Mouse (Mus musculus): Measurements from ENCODE around the gene 4931406C07Rik.
"Not testable (repeated sequence)": the region's sequence is repeated elsewhere in the genome, so short reads cannot be mapped to it uniquely, and the experiment has no call there.

The 4931406C07Rik gene

GRCm38 (mm10) chr9:15306398-15307119 is at the start of gene 4931406C07Rik:
Gene 4931406C07Rik (minus strand): TSS chr9:15306448.
- no peak for DNase-seq (ENCODE audit: extremely low spot score, low read depth, low spot score)

DNA sequence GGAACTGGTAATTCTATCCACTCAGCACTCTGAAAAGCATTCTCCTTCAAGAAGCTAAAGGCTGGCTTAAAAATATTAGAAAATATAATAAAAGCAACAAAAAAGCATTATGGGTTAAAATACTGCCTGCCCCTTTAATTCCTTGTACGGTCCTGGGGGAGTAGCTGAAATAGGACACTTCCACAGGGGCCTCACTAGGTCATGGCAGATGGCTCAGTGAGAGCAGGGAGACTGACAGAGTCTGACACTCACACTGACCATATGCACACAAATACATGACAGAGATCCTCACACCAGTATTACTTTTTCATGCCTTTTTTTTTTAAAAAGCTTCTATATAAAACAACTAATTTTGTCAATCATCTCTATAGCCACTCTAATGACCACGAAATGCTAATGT is 43.7 kb upstream of the 4931406C07Rik start:
- DNase-seq (ENCODE audit: extremely low spot score, low read depth, low spot score): no peak

DNA sequence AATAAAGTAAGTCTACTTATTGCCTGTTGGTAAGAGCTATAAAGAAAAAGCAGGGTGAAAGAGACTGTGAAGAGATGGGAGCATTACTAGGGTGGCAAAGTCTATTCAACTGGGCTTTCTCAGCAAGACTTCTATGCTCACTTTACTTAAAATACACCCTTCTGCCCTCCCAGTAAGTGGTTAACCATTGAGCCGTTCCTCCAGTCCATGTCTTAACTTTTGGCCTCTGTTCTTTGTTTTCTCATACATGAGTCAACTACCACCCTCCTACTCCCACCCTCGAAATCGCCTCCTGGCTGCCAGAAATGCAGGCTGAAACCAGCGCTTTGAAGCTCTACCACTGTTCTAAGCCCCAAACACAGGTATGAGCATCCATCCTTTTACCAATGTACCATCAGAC is 31.5 kb upstream of the 4931406C07Rik start:
- DNase-seq (ENCODE audit: extremely low spot score, low read depth, low spot score): no peak

- DNase-seq (ENCODE audit: extremely low spot score, low read depth, low spot score): no peak
Observed at GRCm38 (mm10) chr9:15318170-15318742, 12.0 kb upstream of the 4931406C07Rik start.

GRCm38 (mm10) chr9:15317223-15318169 is 11.2 kb upstream of the 4931406C07Rik start:
- no peak for DNase-seq (ENCODE audit: extremely low spot score, low read depth, low spot score)

- DNase-seq (ENCODE audit: extremely low spot score, low read depth, low spot score): not testable (repeated sequence)
Observed at GRCm38 (mm10) chr9:15316296-15316695, 10.0 kb upstream of the 4931406C07Rik start.

GRCm38 (mm10) chr9:15314619-15315018 is 8.4 kb upstream of the 4931406C07Rik start:
- no peak for DNase-seq (ENCODE audit: extremely low spot score, low read depth, low spot score)

GRCm38 (mm10) chr9:15313633-15314032 is 7.4 kb upstream of the 4931406C07Rik start:
- no peak for DNase-seq (ENCODE audit: extremely low spot score, low read depth, low spot score)

- no peak for DNase-seq (ENCODE audit: extremely low spot score, low read depth, low spot score)
Observed at GRCm38 (mm10) chr9:15312054-15312735, 5.9 kb upstream of the 4931406C07Rik start.

DNA sequence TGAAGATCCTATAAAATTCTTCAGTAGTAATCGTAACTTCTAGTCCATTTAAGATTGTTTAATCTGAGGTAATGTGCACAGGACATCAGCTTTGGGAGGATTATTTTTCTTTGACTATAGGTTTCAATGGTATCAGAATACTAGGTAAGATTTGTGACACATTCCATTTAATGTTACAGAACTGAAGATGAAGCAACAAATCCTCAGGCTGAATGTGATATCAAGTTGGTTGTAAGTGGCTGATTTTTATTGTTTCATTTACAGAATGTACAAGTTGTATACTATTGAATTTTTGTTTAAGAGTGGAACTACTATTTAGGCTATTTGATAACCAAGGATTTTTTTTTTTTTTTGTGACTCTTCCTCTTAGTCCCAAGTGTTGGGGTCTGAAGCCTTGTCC is 3.9 kb upstream of the 4931406C07Rik start:
- DNase-seq (ENCODE audit: extremely low spot score, low read depth, low spot score): no peak

GRCm38 (mm10) chr9:15309425-15309824 is 3.2 kb upstream of the 4931406C07Rik start:
- DNase-seq (ENCODE audit: extremely low spot score, low read depth, low spot score): no peak

DNA sequence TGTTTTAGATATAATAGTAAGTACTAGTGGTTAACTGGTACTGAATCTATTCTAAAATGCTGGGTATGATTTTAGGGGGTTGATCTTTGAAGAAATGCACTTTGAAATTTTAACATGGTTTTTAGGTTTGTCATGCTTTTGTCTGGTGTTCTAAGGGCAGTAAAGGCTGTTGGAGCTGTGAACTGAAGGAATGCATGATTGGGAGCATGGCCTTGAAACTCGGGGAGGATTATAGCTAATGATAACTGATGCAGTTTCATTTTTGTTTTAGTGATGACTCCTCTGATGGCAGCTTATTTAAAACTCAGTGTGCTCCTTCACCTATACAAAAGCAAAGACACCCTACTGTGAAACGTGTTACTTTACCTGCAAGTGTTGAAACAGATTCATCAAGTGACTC is 2.0 kb upstream of the 4931406C07Rik start:
- DNase-seq (ENCODE audit: extremely low spot score, low read depth, low spot score): no peak

- DNase-seq (ENCODE audit: extremely low spot score, low read depth, low spot score): no peak
Observed at GRCm38 (mm10) chr9:15307257-15307656, 1.0 kb upstream of the 4931406C07Rik start.

GRCm38 (mm10) chr9:15305503-15306397 is 498 bp downstream of the 4931406C07Rik start, which contains the start of gene Taf1d:
Gene Taf1d (plus strand): TSS chr9:15306214.
- DNase-seq (ENCODE audit: extremely low spot score, low read depth, low spot score): peak; percentile 75

- no peak for DNase-seq (ENCODE audit: extremely low spot score, low read depth, low spot score)
Observed at GRCm38 (mm10) chr9:15302881-15303280, 3.4 kb downstream of the 4931406C07Rik start.

DNA sequence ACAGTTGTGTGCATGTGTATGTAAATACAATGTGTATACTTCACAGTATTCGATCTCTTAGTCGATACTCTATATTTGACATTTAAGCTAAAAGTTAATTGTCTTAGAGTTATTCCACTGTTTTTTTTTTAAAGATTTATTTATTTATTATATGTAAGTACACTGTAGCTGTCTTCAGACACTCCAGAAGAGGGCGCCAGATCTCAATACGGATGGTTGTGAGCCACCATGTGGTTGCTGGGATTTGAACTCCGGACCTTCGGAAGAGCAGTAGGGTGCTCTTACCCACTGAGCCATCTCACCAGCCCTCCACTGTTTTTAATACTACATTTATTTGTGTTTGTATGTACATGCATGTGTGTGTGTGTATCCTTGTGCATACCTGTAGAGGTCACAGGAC is 4.2 kb downstream of the 4931406C07Rik start:
- not testable (repeated sequence) for DNase-seq (ENCODE audit: extremely low spot score, low read depth, low spot score)

DNA sequence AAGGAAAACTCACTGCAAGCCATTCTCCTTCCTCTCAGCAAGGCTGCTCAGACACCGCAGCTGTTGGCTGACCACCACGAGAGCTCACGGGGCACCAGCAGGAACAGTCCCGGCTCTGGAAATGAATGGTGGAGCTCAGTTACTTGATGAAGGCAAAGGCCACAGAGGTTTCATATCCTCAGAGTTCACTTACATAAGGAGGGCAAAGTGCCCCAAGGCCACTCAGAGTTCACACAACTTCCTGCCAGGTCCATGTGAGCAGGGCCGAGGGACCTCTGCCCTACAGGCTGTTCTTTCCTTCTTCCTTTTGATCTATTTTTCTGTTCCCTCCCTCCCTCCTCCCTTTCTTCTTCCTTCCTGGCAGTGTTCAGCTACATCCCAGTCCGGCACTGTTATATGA is 4.8 kb downstream of the 4931406C07Rik start:
- DNase-seq (ENCODE audit: extremely low spot score, low read depth, low spot score): no peak

DNA sequence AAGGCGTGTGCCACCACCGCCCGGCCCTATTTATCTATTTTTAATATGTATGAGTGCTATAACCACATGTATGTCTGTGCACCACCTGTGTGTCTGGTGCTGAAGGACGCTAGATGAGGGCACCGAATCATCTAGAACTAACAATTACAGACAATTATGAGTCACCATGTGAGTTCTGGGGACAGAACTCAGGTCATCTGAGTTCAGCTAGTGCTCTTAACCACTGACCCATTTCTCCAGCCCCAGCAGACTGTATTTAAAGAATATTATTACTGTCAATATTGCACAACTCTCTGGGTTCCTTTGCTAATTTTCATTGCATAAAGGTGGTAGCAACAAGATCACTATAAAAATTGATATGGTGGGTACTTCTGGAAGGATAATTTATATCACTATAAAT is 6.2 kb downstream of the 4931406C07Rik start:
- DNase-seq (ENCODE audit: extremely low spot score, low read depth, low spot score): no peak

DNA sequence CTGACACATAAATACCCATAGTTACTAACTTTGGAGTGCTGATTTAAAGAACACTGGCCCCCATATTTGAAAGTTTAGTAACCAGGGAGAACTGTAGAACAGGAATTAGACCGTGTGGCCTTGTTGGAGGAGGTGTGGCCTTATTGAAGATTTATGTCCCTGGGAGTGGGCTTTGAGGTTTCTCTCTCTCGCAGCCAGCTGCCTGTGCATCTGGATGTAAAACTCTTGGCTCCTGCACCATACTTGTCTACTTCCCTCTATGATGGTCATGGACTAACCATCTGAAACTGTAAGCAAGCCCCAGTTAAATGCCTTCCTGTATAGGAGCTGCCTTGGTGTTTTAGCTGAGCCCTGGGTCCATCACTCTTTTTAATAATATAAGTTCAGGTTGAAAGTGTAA is 7.8 kb downstream of the 4931406C07Rik start:
- no peak for DNase-seq (ENCODE audit: extremely low spot score, low read depth, low spot score)

- no peak for DNase-seq (ENCODE audit: extremely low spot score, low read depth, low spot score)
Observed at GRCm38 (mm10) chr9:15297112-15297511, 9.1 kb downstream of the 4931406C07Rik start.
